Mouse (Mus musculus) adrenal gland, postnatal 36 days (tissue): ENCODE data around the gene Mmp21. TPM values are rescaled to one million over a fixed set of nuclear protein-coding genes. Genes with fewer than 3 reads are reported as not detected.

Source experiments
- DNase-seq, 2 experiments: peaks; one replicate each; pipeline ENCODE4 v3.0.0; 2021; ENCODE audit warnings: mixed read lengths in 1 of 2
- total RNA-seq, 2 experiments: library from RNA; stranded (reverse); gene quantifications; 2 replicates each; pipeline ENCODE4 v1.2.3; 2021

The Mmp21 gene
- total RNA-seq, 2 experiments from 2014 or later, result not detected

- no peak for DNase-seq
These were observed 34.1 kb downstream of the Mmp21 start for GRCm38 (mm10) chr7:133645716-133646115.

DNA sequence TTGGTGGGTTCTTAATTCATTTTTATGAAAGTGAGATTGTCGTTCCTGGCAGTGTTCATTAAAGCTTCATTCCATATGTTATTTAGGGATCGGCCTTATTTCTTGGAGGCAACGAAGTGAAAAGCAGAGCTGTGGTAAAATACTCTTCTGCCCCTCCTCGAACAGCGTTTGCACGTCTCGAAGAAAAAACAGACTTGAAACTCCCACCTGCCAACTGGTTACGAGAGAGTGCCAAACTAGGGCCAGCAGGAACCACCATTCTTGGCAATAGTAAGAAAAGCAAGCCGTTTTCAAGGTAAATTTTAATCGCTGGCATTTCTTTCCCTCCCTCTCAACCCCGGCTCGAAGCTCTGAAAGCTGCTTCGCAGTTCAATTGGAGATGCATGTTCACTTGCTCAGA, 41.0 kb downstream of the Mmp21 start:
- DNase-seq, result no peak

DNA sequence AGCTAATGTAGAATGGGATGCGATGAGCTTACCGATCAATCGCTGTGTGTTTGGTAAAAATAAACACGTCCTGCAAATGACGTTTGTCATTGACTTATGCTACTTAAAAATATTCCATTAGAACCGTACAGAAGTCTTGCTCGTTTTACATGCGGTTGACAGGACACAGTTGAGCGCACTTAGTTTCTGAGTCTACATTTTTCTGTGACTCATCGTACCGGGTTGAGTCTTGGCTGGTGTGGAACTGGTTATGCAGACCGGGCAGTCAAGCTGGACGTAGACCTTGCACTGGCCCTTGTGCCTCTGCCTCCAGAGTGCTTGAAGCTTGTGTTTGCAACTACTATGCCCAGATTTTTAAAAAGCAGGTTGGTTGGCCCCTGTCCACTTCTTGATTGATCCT, 41.6 kb downstream of the Mmp21 start:
- peak; percentile 16 to 33 for DNase-seq

GRCm38 (mm10) chr7:133637361-133638305, 42.2 kb downstream of the Mmp21 start, which contains the start of gene Edrf1:
Edrf1 (plus strand) TSS chr7:133637543.
- DNase-seq, result peak; percentile 99

DNA sequence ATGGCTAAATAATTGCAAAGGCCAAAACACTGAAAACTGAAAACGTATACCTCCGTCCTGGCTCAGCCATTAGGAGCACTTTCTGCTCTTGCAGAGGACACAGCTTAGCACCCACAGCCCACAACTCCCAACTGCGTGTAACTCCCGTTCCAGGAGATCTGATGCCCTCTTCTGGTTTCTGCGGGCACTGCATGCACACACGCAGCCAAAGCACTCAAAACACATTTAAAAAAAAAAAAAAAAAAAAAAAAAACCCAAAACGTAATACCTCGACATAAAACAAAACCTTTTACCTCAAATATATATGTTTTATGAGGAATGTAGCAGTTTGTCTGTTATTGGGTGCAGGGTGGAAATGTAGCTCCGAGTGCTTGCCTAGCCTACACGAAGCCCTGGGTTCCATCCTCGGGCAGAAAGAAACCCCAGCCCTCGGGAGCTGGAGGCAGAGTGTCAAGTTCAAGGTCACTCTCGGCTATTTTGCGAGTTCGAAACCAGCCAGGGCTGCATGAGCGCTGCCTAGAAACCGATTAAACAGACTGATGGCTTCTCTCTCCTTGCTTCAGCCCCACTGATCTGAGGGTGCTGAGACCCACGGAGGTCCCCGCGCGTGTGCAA, 43.0 kb downstream of the Mmp21 start:
- peak; percentile 88 to 91 for DNase-seq

DNA sequence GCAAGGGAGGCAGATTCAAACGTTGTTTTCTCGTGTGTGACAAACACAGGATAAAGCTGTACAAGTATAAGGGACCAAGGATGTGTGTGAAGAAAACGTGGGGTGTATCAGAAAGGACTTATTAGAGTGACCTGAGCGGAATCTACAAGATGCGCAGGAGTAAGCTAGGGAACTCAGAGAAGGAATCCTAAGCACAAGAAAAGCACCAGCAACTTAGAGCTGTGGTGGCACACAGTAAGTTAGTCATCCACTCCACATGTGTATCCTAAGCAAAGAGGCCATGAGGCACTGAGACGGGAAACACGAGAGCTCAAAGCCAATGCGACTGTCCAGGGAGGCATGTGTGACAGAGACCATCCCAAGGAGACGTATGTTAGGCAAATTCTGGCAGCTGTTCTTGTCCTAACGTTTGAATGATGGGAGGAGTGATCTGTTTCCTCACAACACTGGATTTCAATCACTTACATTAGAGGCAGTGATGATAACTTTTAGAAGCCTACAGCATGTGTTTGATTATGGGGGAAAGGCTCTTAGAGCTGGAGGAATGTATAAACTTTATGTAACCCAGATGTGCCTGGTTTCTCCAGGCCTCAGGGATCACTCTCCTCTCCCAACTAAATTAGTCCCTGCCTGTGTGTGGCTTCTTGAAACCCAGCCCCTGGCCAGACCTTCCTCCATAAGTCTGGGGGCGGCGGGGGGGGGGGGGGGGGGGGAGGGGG, 44.8 kb downstream of the Mmp21 start:
- DNase-seq, result no peak

- DNase-seq, result peak; percentile 61 to 74
These were observed 47.4 kb downstream of the Mmp21 start for GRCm38 (mm10) chr7:133632476-133632875.

DNA sequence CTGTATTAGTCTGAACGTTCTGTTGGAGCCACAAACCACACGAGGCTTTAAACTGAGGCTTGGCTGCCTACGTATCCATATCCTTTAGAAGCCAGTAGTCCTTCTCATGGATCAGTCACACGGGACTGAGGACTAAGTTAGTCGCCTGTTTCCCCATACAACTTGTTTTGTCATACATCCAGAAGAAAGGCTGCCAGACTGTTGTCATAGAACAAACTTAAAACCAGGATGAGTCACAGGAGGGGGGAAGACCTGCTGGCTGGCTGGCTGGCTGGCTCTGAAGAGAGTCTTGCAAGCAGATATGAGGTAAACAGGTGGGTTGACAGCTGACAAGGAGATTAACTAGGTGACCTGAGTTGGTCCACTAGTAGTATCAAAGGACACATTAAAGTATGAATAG, 49.0 kb downstream of the Mmp21 start:
- DNase-seq, result peak; percentile 37 to 49

DNA sequence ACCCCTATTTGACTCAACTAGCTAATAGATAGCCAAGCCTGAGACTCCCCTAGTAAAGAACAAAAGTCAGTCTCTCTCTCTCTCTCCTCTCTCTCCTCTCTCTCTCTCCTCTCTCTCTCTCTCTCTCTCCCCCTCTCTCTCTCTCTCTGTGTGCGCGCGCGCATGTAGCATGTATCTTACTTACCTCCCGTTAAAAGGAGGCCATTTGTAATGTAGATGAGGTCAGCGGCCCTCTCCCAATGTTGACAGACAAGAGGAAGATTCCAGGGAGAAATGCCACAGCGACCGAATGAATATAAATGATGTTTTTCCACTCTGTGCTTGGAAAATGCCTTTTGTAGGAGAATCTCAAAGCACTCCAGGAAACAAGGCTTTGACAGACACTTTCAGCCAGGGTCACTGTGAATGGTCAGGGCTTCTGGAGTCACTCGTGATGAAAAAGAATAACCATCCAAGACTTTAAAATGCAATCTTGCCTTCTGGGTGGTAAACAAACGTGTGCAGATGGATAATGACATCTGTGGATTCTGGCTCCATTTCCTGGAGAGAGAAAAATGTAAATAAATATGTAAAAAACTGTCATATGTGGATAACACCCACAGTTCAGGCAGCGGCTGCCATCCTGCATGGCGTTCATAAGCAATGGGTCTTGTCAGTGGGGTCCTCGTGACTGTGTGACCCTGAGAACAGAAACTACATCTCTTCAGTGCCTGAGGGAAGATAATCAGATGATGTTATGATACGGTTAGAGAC, 52.5 kb downstream of the Mmp21 start:
- no peak for DNase-seq

Other genes with a start within 250 kb of the Mmp21 start
- not detected for gene Tex36, start 77.9 kb downstream of the Mmp21 start, total RNA-seq
- gene Edrf1, start 42.5 kb downstream of the Mmp21 start, total RNA-seq, result 10 to 100 TPM; 15.0 to 19.7 TPM
- gene Bccip, start 29.3 kb upstream of the Mmp21 start, total RNA-seq, result 10 to 100 TPM; 61.7 to 64.2 TPM
- 10 to 100 TPM; 13.3 to 16.1 TPM for gene Uros, start 30.0 kb upstream of the Mmp21 start, total RNA-seq
- gene Fank1, start 96.8 kb upstream of the Mmp21 start, total RNA-seq, result under 1 TPM in 1 of 2 experiments, not detected in 1; 0.50 TPM
- gene Dhx32, start 102.7 kb upstream of the Mmp21 start, total RNA-seq, result 10 to 100 TPM; 57.7 to 62.5 TPM